Mouse (Mus musculus) cerebellum, adult 2 months (tissue): ENCODE measurements around the gene Zfp319.

Experiments used
- CTCF ChIP-seq: fragments of 200-500 bp; IDR thresholded peaks from 2 replicates; pipeline ENCODE4 v1.5.1; 2011; ENCODE audit warnings: low read depth, mild to moderate bottlenecking, control low read depth, low read length, moderate library complexity, borderline replicate concordance; ENCODE audit not compliant: insufficient read depth
- POLR2A ChIP-seq: fragments of 200-500 bp; IDR thresholded peaks from 2 replicates; pipeline ENCODE4 v1.6.1; 2011; ENCODE audit warnings: low read length, control low read depth, borderline replicate concordance; ENCODE audit not compliant: insufficient read depth

GRCm38 (mm10) chr8:95352151-95352870, 20.6 kb upstream of the Zfp319 start, which contains the start of gene Mmp15:
- TF ChIP-seq CTCF (no peak), POLR2A (no peak)
